Mouse (Mus musculus) CH12.LX (cell line): ENCODE results near the gene Tas1r2. TPM values are rescaled to one million over a fixed set of nuclear protein-coding genes. Genes with fewer than 3 reads are reported as not detected.

ENCODE experiments used
- DNase-seq: peaks from one replicate; pipeline ENCODE4 v3.0.0-alpha.2; 2013; ENCODE audit errors: extremely low read depth
- H3K27ac ChIP-seq: 2 replicates; pipeline ENCODE4 v1.5.1; 2012; ENCODE audit warnings: low read depth, mild to moderate bottlenecking, control low read depth, moderate library complexity; ENCODE audit not compliant: insufficient read depth
- H3K27me3 ChIP-seq: replicated peaks from 2 replicates; pipeline ENCODE3; 2012; ENCODE audit warnings: inconsistent platforms
- H3K36me3 ChIP-seq, 2 experiments: replicated peaks in 1 of 2; 2 replicates each; pipeline versions ENCODE3 to v1.6.1; 2012; ENCODE audit warnings: inconsistent platforms in 1 of 2, low read length in 1 of 2, mild to moderate bottlenecking in 1 of 2, mixed read lengths in 1 of 2, moderate library complexity in 1 of 2; ENCODE audit not compliant: control insufficient read depth in 1 of 2, insufficient read depth in 1 of 2
- H3K4me1 ChIP-seq, 2 experiments: 2 replicates each; pipeline ENCODE4 v1.6.1; 2012; ENCODE audit warnings: inconsistent platforms in 1 of 2, moderate library complexity in 1 of 2; ENCODE audit not compliant: insufficient read depth in 2 of 2, control insufficient read depth in 1 of 2
- H3K4me2 ChIP-seq: 2 replicates; pipeline ENCODE4 v1.6.1; 2012; ENCODE audit warnings: low read depth, mild to moderate bottlenecking, control low read depth; ENCODE audit not compliant: poor library complexity, insufficient read depth, severe bottlenecking
- H3K4me3 ChIP-seq, 3 experiments: fragments of 150-350 bp in 1 of 3; sonication (generic) in 1 of 3; replicated peaks in 1 of 3; 2 replicates each; pipeline versions ENCODE3 to v1.5.1; 2011 to 2012; ENCODE audit warnings: low read depth in 2 of 3, low read length in 2 of 3, mild to moderate bottlenecking in 2 of 3, moderate library complexity in 2 of 3, control low read depth in 1 of 3, improper control_type of control experiment in 1 of 3, inconsistent platforms in 1 of 3, mixed read lengths in 1 of 3; ENCODE audit not compliant: poor library complexity in 1 of 3
- H3K79me2 ChIP-seq: replicated peaks from 2 replicates; pipeline ENCODE4 v1.6.1; 2012; ENCODE audit warnings: mild to moderate bottlenecking, moderate library complexity; ENCODE audit not compliant: control insufficient read depth, poor library complexity, insufficient read depth, severe bottlenecking; ENCODE audit errors: extremely low read depth
- H3K9ac ChIP-seq: 2 replicates; pipeline ENCODE4 v1.6.1; 2012; ENCODE audit warnings: low read depth, mild to moderate bottlenecking, control low read depth, moderate library complexity; ENCODE audit not compliant: insufficient read depth
- H3K9me3 ChIP-seq: replicated peaks from 2 replicates; pipeline ENCODE3; 2012; ENCODE audit warnings: low read length, inconsistent platforms, mixed read lengths
- CTCF ChIP-seq, 2 experiments: IDR thresholded peaks in 1 of 2; conservative IDR thresholded peaks in 1 of 2; 2 replicates each; pipeline ENCODE4 v1.5.1; 2011 to 2012; ENCODE audit warnings: low read depth in 2 of 2, low read length in 2 of 2, improper control_type of control experiment in 1 of 2, inconsistent platforms in 1 of 2, mild to moderate bottlenecking in 1 of 2, moderate library complexity in 1 of 2
- ELF1 ChIP-seq: IDR thresholded peaks from 2 replicates; pipeline ENCODE4 v1.6.1; 2014; ENCODE audit warnings: low read depth, mild to moderate bottlenecking, inconsistent platforms, low read length, improper control_type of control experiment
- EP300 ChIP-seq: IDR thresholded peaks from 2 replicates; pipeline ENCODE4 v1.6.1; 2011; ENCODE audit warnings: low read length, improper control_type of control experiment
- IRF4 ChIP-seq: IDR thresholded peaks from 2 replicates; pipeline ENCODE4 v1.6.1; 2014; ENCODE audit warnings: low read depth, mild to moderate bottlenecking, inconsistent platforms, low read length, improper control_type of control experiment
- JUND ChIP-seq: conservative IDR thresholded peaks from 2 replicates; pipeline ENCODE4 v1.6.1; 2011; ENCODE audit warnings: low read depth, low read length, improper control_type of control experiment
- KAT2A ChIP-seq: IDR thresholded peaks from 2 replicates; pipeline ENCODE4 v1.6.1; 2012; ENCODE audit warnings: low read length, improper control_type of control experiment, inconsistent platforms; ENCODE audit not compliant: insufficient replicate concordance
- MAX ChIP-seq: IDR thresholded peaks from 2 replicates; pipeline ENCODE4 v1.6.1; 2011; ENCODE audit warnings: low read length, improper control_type of control experiment
- MEF2A ChIP-seq: IDR thresholded peaks from 2 replicates; pipeline ENCODE4 v1.6.1; 2014; ENCODE audit warnings: low read depth, mild to moderate bottlenecking, inconsistent platforms, low read length, improper control_type of control experiment, borderline replicate concordance
- MXI1 ChIP-seq: IDR thresholded peaks from 2 replicates; pipeline ENCODE4 v1.6.1; 2011; ENCODE audit warnings: mild to moderate bottlenecking, low read depth, low read length, improper control_type of control experiment
- MYC ChIP-seq: IDR thresholded peaks from 2 replicates; pipeline ENCODE4 v1.6.1; 2011; ENCODE audit warnings: low read depth, mild to moderate bottlenecking, improper control_type of control experiment, low read length
- NELFE ChIP-seq: IDR thresholded peaks from 2 replicates; pipeline ENCODE4 v1.6.1; 2011; ENCODE audit warnings: low read depth, low read length, improper control_type of control experiment
- NRF1 ChIP-seq: IDR thresholded peaks from 2 replicates; pipeline ENCODE4 v1.6.1; 2014; ENCODE audit warnings: low read depth, mild to moderate bottlenecking, inconsistent platforms, low read length, improper control_type of control experiment, moderate library complexity
- PAX5 ChIP-seq: IDR thresholded peaks from 2 replicates; pipeline ENCODE4 v1.6.1; 2012; ENCODE audit warnings: low read length, inconsistent platforms, mixed read lengths
- POLR2A ChIP-seq: IDR thresholded peaks from 2 replicates; pipeline ENCODE4 v1.6.1; 2011; ENCODE audit warnings: low read depth, mild to moderate bottlenecking, improper control_type of control experiment, low read length
- SMC3 ChIP-seq: IDR thresholded peaks from 2 replicates; pipeline ENCODE4 v1.6.1; 2011; ENCODE audit warnings: low read depth, low read length, improper control_type of control experiment
- TBP ChIP-seq: conservative IDR thresholded peaks from 2 replicates; pipeline ENCODE4 v1.6.1; 2011; ENCODE audit warnings: low read depth, low read length, improper control_type of control experiment
- TCF12 ChIP-seq: IDR thresholded peaks from 2 replicates; pipeline ENCODE4 v1.6.1; 2014; ENCODE audit warnings: low read depth, mild to moderate bottlenecking, inconsistent platforms, low read length, improper control_type of control experiment
- UBTF ChIP-seq: IDR thresholded peaks from 2 replicates; pipeline ENCODE4 v1.6.1; 2012; ENCODE audit warnings: low read depth, mild to moderate bottlenecking, inconsistent platforms, low read length, improper control_type of control experiment, moderate library complexity
- USF1 ChIP-seq: IDR thresholded peaks from 2 replicates; pipeline ENCODE4 v1.6.1; 2014; ENCODE audit warnings: low read depth, mild to moderate bottlenecking, inconsistent platforms, low read length, improper control_type of control experiment
- USF2 ChIP-seq: conservative IDR thresholded peaks from 2 replicates; pipeline ENCODE4 v1.6.1; 2011; ENCODE audit warnings: low read depth, low read length, improper control_type of control experiment
- ZC3H11A ChIP-seq: IDR thresholded peaks from 2 replicates; pipeline ENCODE4 v1.6.1; 2012; ENCODE audit warnings: low read depth, mild to moderate bottlenecking, inconsistent platforms, low read length, improper control_type of control experiment
- ZKSCAN1 ChIP-seq: IDR thresholded peaks from 2 replicates; pipeline ENCODE4 v1.6.1; 2012; ENCODE audit warnings: low read depth, inconsistent platforms, low read length, improper control_type of control experiment, borderline replicate concordance
- dilution Hi-C: fragments of 300-500 bp; cut with MboI; formaldehyde crosslinking; loops from 2 replicates; pipeline ENCODE4 v1.14.3; 2020; ENCODE audit warnings: low sequenced_read_pairs; ENCODE audit not compliant: extremely low pct_unique_long_range_greater_than_20kb, extremely low pct_ligation_motif_present
- in situ Hi-C: fragments of 300-500 bp; cut with MboI; formaldehyde crosslinking; loops from 3 replicates; pipeline ENCODE4 v1.14.3; 2019; ENCODE audit warnings: low sequenced_read_pairs, low pct_ligation_motif_present, low pct_unique_long_range_greater_than_20kb, mixed read lengths
- polyA plus RNA-seq: library from polyadenylated mRNA; unstranded; fragments of >175 nt; gene quantifications from 2 replicates; pipeline ENCODE4 v1.2.1, GENCODE M21; 2012; ENCODE audit warnings: low read depth; ENCODE audit not compliant: insufficient read length
- total RNA-seq, 2 experiments: library from RNA; depleted of rRNA; stranded (reverse); fragments of 300-350 nt in 1 of 2; fragments of >200 nt in 1 of 2; gene quantifications; 2 replicates each; pipeline ENCODE4 v1.2.3; 2012 to 2014

Tas1r2 gene
- total RNA-seq (2012; rRNA removed) = not detected in 2 replicates
- total RNA-seq (2014; rRNA removed) = not detected in 2 replicates
- polyA plus RNA-seq = not detected in 2 replicates

- Histone ChIP-seq H3K27ac (no peak within 1 kb of the TSS), H3K27me3 (peaks cover 62% of the 10 kb centered on the region), H3K4me3 (no peak within 1 kb of the TSS), H3K9ac (no peak within 1 kb of the TSS), H3K9me3 (peaks cover 4% of the 10 kb centered on the region), H3K4me1 (peaks cover 8 to 16% of the 10 kb centered on the region in 2 experiments; a peak in 3 of 4 replicates), H3K36me3 (peaks cover 5 to 7% of the 10 kb centered on the region in 2 experiments), H3K79me2 (no peaks in the 10 kb centered on the region), H3K4me2 (no peak within 1 kb of the TSS)
- TF ChIP-seq TBP (no peak), MYC (no peak), KAT2A (no peak), CTCF (conservative IDR thresholded peaks at IDR 0.05 in 1 of 2, IDR thresholded peaks at IDR 0.05 in 1 of 2; ENCODE audit: low read depth in 2 of 2, low read length in 2 of 2) (no peak), MXI1 (no peak), MEF2A (no peak), ZKSCAN1 (no peak), USF2 (no peak), NELFE (no peak), IRF4 (no peak), TCF12 (no peak), UBTF (no peak), EP300 (no peak), POLR2A (no peak), USF1 (no peak), PAX5 (no peak)
- in situ Hi-C loops = no loop called here
- DNase-seq = no peak
- dilution Hi-C loops = no loop called here
These were observed at the start of gene Tas1r2 for GRCm38 (mm10) chr4:139653238-139653637. Tas1r2 (plus strand) TSS chr4:139653538.

GRCm38 (mm10) chr4:139605216-139605615 lies 48.1 kb upstream of the Tas1r2 start:
- no peak overlapping the region for H3K27ac ChIP-seq
- no peak overlapping the region for H3K9ac ChIP-seq
- no peaks in the 10 kb centered on the region for H3K79me2 ChIP-seq
- DNase-seq = no peak
- no peaks in the 10 kb centered on the region for H3K9me3 ChIP-seq
- dilution Hi-C loops (no loop called here), in situ Hi-C loops (no loop called here)
- H3K27me3 ChIP-seq = peaks cover 33% of the 10 kb centered on the region
- H3K4me3 ChIP-seq = no peak overlapping the region
- H3K36me3 ChIP-seq = no peaks in the 10 kb centered on the region
- H3K4me1 ChIP-seq = peaks cover 3 to 8% of the 10 kb centered on the region in 2 experiments; a peak in 1 of 4 replicates
- TF ChIP-seq ZC3H11A (no peak), SMC3 (no peak), ZKSCAN1 (no peak), NELFE (no peak), ELF1 (no peak), USF1 (no peak), MYC (no peak), USF2 (no peak), JUND (no peak), MAX (no peak), NRF1 (no peak)
- H3K4me2 ChIP-seq = no peak overlapping the region
